Mouse (Mus musculus) ES-E14 (cell line): ENCODE data around the gene Poldip3. TPM values are rescaled to one million over a fixed set of nuclear protein-coding genes. Genes with fewer than 3 reads are reported as not detected.

Experiments
- DNase-seq: peaks from one replicate; pipeline ENCODE4 v3.0.0-alpha.2; 2013; ENCODE audit warnings: low read depth, low spot score
- H3K27ac ChIP-seq: 2 replicates; pipeline ENCODE4 v1.5.1; 2012; ENCODE audit warnings: low read depth, mild to moderate bottlenecking, low read length, moderate library complexity, mixed read lengths; ENCODE audit not compliant: poor library complexity, insufficient read depth, severe bottlenecking
- H3K36me3 ChIP-seq: 2 replicates; pipeline ENCODE4 v1.6.1; 2012; ENCODE audit warnings: mild to moderate bottlenecking, low read length, moderate library complexity, mixed read lengths; ENCODE audit not compliant: control insufficient read depth, poor library complexity, insufficient read depth, severe bottlenecking
- H3K4me1 ChIP-seq, 2 experiments: fragments of 150-350 bp in 1 of 2; sonication (generic) in 1 of 2; 2 replicates each; pipeline ENCODE4 v1.6.1; 2012; ENCODE audit warnings: low read length in 2 of 2, mild to moderate bottlenecking in 1 of 2, mixed read lengths in 1 of 2; ENCODE audit not compliant: control insufficient read depth in 2 of 2, insufficient read depth in 2 of 2, poor library complexity in 1 of 2
- H3K4me3 ChIP-seq, 2 experiments: fragments of 150-350 bp in 1 of 2; sonication (generic) in 1 of 2; 2 replicates each; pipeline ENCODE4 v1.5.1; 2012; ENCODE audit warnings: low read length in 2 of 2, low read depth in 1 of 2, mild to moderate bottlenecking in 1 of 2, mixed read lengths in 1 of 2; ENCODE audit not compliant: insufficient read depth in 1 of 2, poor library complexity in 1 of 2, severe bottlenecking in 1 of 2
- H3K9ac ChIP-seq: 2 replicates; pipeline ENCODE4 v1.6.1; 2012; ENCODE audit warnings: low read depth, mild to moderate bottlenecking, low read length, mixed read lengths; ENCODE audit not compliant: poor library complexity, insufficient read depth, severe bottlenecking
- H3K9me3 ChIP-seq: fragments of 150-350 bp; sonication (generic); 2 replicates; pipeline ENCODE4 v1.6.1; 2012; ENCODE audit warnings: low read depth, mild to moderate bottlenecking, low read length; ENCODE audit not compliant: control insufficient read depth, insufficient read depth
- CHD2 ChIP-seq: IDR thresholded peaks from 2 replicates; pipeline ENCODE4 v1.6.1; 2014; ENCODE audit warnings: mild to moderate bottlenecking, low read depth, low read length, inconsistent platforms
- HCFC1 ChIP-seq: IDR thresholded peaks from 2 replicates; pipeline ENCODE4 v1.6.1; 2012; ENCODE audit warnings: low read length, inconsistent platforms, borderline replicate concordance; ENCODE audit not compliant: insufficient read depth
- MAFK ChIP-seq: IDR thresholded peaks from 2 replicates; pipeline ENCODE4 v1.6.1; 2014; ENCODE audit warnings: mild to moderate bottlenecking, low read depth, low read length, inconsistent platforms; ENCODE audit not compliant: insufficient read depth
- ZC3H11A ChIP-seq: IDR thresholded peaks from 2 replicates; pipeline ENCODE4 v1.6.1; 2012; ENCODE audit warnings: low read depth, mild to moderate bottlenecking, inconsistent platforms, low read length, borderline replicate concordance
- ZNF384 ChIP-seq: IDR thresholded peaks from 2 replicates; pipeline ENCODE4 v1.6.1; 2012; ENCODE audit warnings: low read depth, low read length, inconsistent platforms
- in situ Hi-C, 2 experiments: fragments of 600-800 bp; cut with MboI; formaldehyde crosslinking; loops; one replicate each; pipeline ENCODE4 v1.15.1; 2025; ENCODE audit warnings: low sequenced_read_pairs in 2 of 2, inconsistent platforms in 1 of 2; ENCODE audit not compliant: unreplicated experiment in 2 of 2
- total RNA-seq: library from RNA; depleted of rRNA; stranded (reverse); fragments of 300-350 nt; gene quantifications from 2 replicates; pipeline ENCODE4 v1.2.3, GENCODE M21; 2012

The Poldip3 gene
- total RNA-seq, 1 experiment, result 165 TPM

DNA sequence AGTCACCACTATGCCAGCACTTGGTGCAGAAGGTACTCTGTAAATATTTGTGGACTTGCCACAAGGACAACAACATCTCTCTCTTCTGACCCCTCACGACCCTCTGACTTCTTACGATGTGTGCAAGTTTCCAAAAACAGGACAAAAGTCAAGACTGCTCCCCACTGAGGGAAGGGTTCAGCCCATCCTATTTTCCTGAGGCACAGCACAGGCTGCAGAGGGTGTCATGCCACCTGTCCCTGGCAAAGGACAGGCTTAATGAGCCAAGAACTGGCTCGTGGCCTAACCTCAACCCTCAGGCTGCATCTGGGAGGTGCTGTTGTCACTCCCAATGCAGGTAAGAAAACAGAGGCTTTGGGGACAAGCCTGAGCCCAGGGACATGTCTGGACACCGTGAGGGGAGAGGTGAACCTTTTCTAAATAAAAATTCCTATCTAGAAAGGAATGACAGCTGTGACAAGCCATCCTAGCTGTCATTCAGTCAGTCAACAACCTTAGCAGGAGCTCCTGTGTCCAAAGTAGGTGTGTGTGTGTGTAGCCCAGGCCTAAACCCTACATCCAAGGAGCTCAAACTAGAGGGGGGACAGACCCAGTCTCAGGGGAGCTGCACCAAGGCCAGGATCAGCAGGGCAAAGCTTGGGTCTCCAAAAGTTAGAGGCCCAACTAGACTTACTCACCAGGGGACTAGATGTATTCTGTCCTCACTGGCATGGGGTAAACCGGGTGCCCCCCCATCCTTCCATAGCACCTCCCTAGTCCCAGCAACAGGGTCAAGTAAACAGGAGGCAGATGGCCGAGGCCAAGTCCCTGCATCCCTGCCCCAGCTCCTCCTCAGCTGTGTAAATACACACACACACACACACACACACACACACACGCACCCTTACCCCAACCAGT lies 19.9 kb upstream of the Poldip3 start:
- Histone ChIP-seq H3K9ac (no peak overlapping the region), H3K36me3 (no peaks in the 10 kb centered on the region; the same call in 1 of the 2 replicates), H3K4me3 (no peak overlapping the region), H3K27ac (no peak overlapping the region), H3K9me3 (no peaks in the 10 kb centered on the region), H3K4me1 (peaks cover 4 to 23% of the 10 kb centered on the region in 2 experiments; a peak in 3 of 4 replicates)
- no peak for DNase-seq
- TF ChIP-seq ZC3H11A (no peak), HCFC1 (no peak), ZNF384 (no peak), MAFK (no peak), CHD2 (no peak)
- in situ Hi-C loops, result no loop called here

DNA sequence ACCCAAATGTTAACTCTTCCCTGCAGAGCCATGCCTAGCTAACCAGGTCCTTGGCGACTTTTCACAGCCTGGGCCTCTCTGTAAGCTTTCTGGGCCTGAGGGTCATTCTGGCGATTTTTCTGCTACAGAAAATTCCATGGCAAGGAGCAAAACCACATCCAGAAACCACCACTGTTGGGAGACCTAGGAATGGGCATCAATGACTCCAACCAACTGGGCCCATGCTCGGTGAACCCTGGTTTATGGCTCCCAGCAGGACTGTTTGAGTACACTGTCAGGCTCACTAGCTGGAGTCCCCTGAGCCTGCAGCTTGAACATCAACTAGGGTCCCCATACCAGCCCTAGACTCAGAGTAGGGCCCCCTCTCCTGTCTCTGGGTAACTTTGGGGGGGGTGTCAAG lies 19.1 kb upstream of the Poldip3 start:
- Histone ChIP-seq H3K27ac (no peak overlapping the region), H3K36me3 (no peaks in the 10 kb centered on the region; the same call in 1 of the 2 replicates), H3K4me3 (no peak overlapping the region), H3K9me3 (no peaks in the 10 kb centered on the region), H3K4me1 (peaks cover 4 to 23% of the 10 kb centered on the region in 2 experiments; a peak in 3 of 4 replicates), H3K9ac (no peak overlapping the region)
- in situ Hi-C loops, result no loop called here
- DNase-seq, result no peak
- no peak for TF ChIP-seq HCFC1
- TF ChIP-seq CHD2, result no peak
- TF ChIP-seq ZC3H11A, result no peak
- TF ChIP-seq MAFK, result no peak
- no peak for TF ChIP-seq ZNF384

DNA sequence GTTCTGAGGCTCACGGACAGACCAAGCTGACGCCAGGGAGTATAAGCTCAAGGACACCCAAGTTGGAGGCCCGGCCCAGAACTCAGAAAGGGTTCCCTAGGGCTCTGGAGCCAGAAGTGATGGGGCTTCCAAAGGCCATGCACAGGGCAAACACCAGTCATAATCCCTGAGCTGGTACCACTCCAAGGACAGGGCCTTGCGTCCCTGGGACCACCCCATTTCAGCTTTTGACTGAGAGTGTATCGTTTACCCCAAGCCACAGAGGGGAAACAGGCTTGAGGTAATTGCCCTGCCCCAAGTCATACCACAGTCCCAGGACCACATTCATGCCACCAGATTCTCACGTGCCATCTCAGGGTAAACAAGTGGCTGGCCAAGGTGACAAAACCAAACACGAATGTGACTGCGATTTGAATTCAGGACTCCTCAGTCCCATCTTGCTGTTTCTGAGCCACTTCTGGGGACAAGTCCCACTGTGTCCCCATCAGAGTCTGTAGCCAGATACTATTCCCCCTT lies 18.4 kb upstream of the Poldip3 start:
- Histone ChIP-seq H3K9ac (no peak overlapping the region), H3K9me3 (no peaks in the 10 kb centered on the region), H3K36me3 (peaks cover under 1% of the 10 kb centered on the region; the same call in 1 of the 2 replicates), H3K27ac (no peak overlapping the region), H3K4me1 (peaks cover 4 to 23% of the 10 kb centered on the region in 2 experiments; a peak in 3 of 4 replicates), H3K4me3 (no peak overlapping the region)
- in situ Hi-C loops, result no loop called here
- TF ChIP-seq MAFK (no peak), CHD2 (no peak), ZC3H11A (no peak), HCFC1 (no peak), ZNF384 (no peak)
- DNase-seq, result no peak

DNA sequence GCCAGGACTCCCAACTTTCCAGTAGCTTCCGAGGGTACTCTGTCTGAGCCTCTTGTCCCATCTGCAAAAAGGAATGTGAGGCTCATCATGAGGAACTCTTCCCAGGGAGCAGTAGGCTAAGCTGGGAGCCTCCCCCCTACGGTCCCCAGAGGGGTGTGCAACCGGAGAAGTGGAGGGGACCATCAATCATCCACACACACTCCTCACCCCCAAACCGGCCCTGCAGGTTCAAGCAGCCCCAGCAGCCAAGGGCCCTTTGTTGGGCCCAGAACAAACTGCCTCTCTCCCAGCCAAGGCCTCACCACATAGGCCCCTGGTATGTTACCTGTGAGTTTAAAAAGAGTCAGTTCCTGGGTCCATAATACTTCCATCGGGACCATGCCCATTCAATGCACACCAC lies 17.9 kb upstream of the Poldip3 start:
- no peak for TF ChIP-seq ZNF384
- no peak for TF ChIP-seq HCFC1
- no peak for TF ChIP-seq ZC3H11A
- TF ChIP-seq CHD2, result no peak
- TF ChIP-seq MAFK, result no peak
- DNase-seq, result no peak
- no peaks in the 10 kb centered on the region for H3K9me3 ChIP-seq
- no peak overlapping the region for H3K27ac ChIP-seq
- H3K4me3 ChIP-seq, result no peak overlapping the region
- peaks cover 3% of the 10 kb centered on the region; the same call in 1 of the 2 replicates for H3K36me3 ChIP-seq
- H3K4me1 ChIP-seq, result peaks cover 4 to 23% of the 10 kb centered on the region in 2 experiments; a peak in 3 of 4 replicates
- no peak overlapping the region for H3K9ac ChIP-seq
- in situ Hi-C loops, result no loop called here

DNA sequence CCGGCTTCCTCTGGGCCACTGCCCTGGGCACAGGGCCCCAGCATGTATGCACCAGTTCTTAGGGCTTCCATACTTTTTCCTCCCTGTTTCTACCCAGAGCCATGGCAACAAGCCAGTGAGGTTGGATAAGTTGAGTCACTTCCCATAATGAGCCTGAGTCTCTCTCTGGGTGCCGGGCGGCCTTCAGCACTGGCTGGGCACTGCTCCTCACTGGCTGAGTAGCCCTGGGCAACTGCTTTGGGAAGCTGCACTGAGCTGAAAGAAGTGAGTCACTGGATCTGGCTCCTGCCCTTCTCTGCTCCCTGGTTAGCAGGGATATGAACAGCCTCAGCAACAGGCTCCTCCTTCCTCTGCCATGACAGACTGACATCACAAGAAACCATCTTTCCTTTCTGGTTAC lies 17.5 kb upstream of the Poldip3 start:
- in situ Hi-C loops, result no loop called here
- TF ChIP-seq ZNF384 (no peak), CHD2 (no peak), HCFC1 (no peak), ZC3H11A (no peak), MAFK (no peak)
- H3K9me3 ChIP-seq, result no peaks in the 10 kb centered on the region
- no peak overlapping the region for H3K27ac ChIP-seq
- peaks cover 7% of the 10 kb centered on the region; the same call in 1 of the 2 replicates for H3K36me3 ChIP-seq
- H3K9ac ChIP-seq, result no peak overlapping the region
- H3K4me3 ChIP-seq, result no peak overlapping the region
- no peak for DNase-seq
- peaks cover 4 to 25% of the 10 kb centered on the region in 2 experiments; a peak in 3 of 4 replicates for H3K4me1 ChIP-seq
